Mouse (Mus musculus) liver, embryonic 14.5 days (tissue): ENCODE measurements around the gene Siah2. TPM values are rescaled to one million over a fixed set of nuclear protein-coding genes. Genes with fewer than 3 reads are reported as not detected.

Source experiments
- ATAC-seq: fragments of 200-750 bp; cut with Nextera tagmentation; 2 replicates; pipeline ENCODE4 v1.8.0; 2017; ENCODE audit warnings: moderate number of reproducible peaks, mild to moderate bottlenecking, moderate library complexity; ENCODE audit not compliant: insufficient read depth
- DNase-seq, 3 experiments: peaks; one replicate each; pipeline ENCODE4 v3.0.0-alpha.2; 2012 to 2013; ENCODE audit warnings: low read depth in 3 of 3, low spot score in 3 of 3
- H3K27ac ChIP-seq: fragments of 300-500 bp; sonication (generic); 2 replicates; pipeline ENCODE4 v1.5.1; 2014; ENCODE audit warnings: moderate library complexity, mild to moderate bottlenecking, control low read depth, inconsistent platforms
- H3K27me3 ChIP-seq: fragments of 300-500 bp; sonication (generic); 2 replicates; pipeline ENCODE4 v1.6.1; 2014; ENCODE audit warnings: mild to moderate bottlenecking, low read length, moderate library complexity; ENCODE audit not compliant: control insufficient read depth, insufficient read depth
- H3K36me3 ChIP-seq: fragments of 300-500 bp; sonication (generic); replicated peaks from 2 replicates; pipeline ENCODE4 v1.6.1; 2014; ENCODE audit warnings: low read depth; ENCODE audit not compliant: control insufficient read depth, insufficient read depth
- H3K4me1 ChIP-seq, 2 experiments: fragments of 200-500 bp in 1 of 2; fragments of 300-500 bp in 1 of 2; sonication (generic) in 1 of 2; replicated peaks; 2 replicates each; pipeline ENCODE4 v1.6.1; 2012 to 2014; ENCODE audit warnings: antibody characterized with exemption in 1 of 2, inconsistent platforms in 1 of 2, low read length in 1 of 2; ENCODE audit not compliant: control insufficient read depth in 2 of 2, insufficient read depth in 2 of 2
- H3K4me2 ChIP-seq: fragments of 300-500 bp; sonication (generic); 2 replicates; pipeline ENCODE4 v1.6.1; 2014; ENCODE audit warnings: low read depth, mild to moderate bottlenecking, control low read depth, moderate library complexity
- H3K4me3 ChIP-seq, 2 experiments: fragments of 200-500 bp in 1 of 2; fragments of 300-500 bp in 1 of 2; sonication (generic) in 1 of 2; 2 replicates each; pipeline ENCODE4 v1.5.1; 2012 to 2014; ENCODE audit warnings: low read depth in 2 of 2, low read length in 2 of 2, mild to moderate bottlenecking in 2 of 2, control low read depth in 1 of 2, inconsistent platforms in 1 of 2, moderate library complexity in 1 of 2; ENCODE audit not compliant: insufficient read depth in 1 of 2
- H3K9ac ChIP-seq: fragments of 300-500 bp; sonication (generic); replicated peaks from 2 replicates; pipeline ENCODE4 v1.6.1; 2014; ENCODE audit warnings: mild to moderate bottlenecking, control low read depth, moderate library complexity
- H3K9me3 ChIP-seq: fragments of 300-500 bp; sonication (generic); 2 replicates; pipeline ENCODE4 v1.6.1; 2016; ENCODE audit warnings: low read length, mixed read lengths; ENCODE audit not compliant: control insufficient read depth
- CTCF ChIP-seq: IDR thresholded peaks from 2 replicates; pipeline ENCODE4 v1.5.1; 2016; ENCODE audit warnings: antibody characterized with exemption, low read depth, control low read depth
- EP300 ChIP-seq: IDR thresholded peaks from 2 replicates; pipeline ENCODE4 v1.6.1; 2016; ENCODE audit warnings: antibody characterized with exemption, low read depth
- WGBS: fragments of 180-500 bp; shearing (Covaris S2); extraction: QIAGEN DNeasy Blood & Tissue Kit; methylation state at CpG from one replicate; pipeline ENCODE4 v1.1.7; 2014; ENCODE audit not compliant: insufficient replicate concordance; 5-methylcytosine and 5-hydroxymethylcytosine counted together
- polyA plus RNA-seq, 2 experiments: library from polyadenylated mRNA; depleted of rRNA in 1 of 2; stranded (reverse) in 1 of 2; unstranded in 1 of 2; fragments of >200 nt; fragmentation: Nextera tagmentation in 1 of 2; extraction: Ambion mirVana in 1 of 2; gene quantifications; 2 replicates each; pipeline versions ENCODE4 v1.2.1 to v1.2.3; 2012 to 2014

Gene Siah2
- polyA plus RNA-seq, 2 experiments = 2.8 to 4.7 TPM

- H3K36me3 ChIP-seq = no peaks in the 10 kb centered on the region
- H3K4me2 ChIP-seq = no peak overlapping the region
- no peaks in the 10 kb centered on the region; the same call in 1 of the 2 replicates for H3K27me3 ChIP-seq
- peaks cover 3 to 5% of the 10 kb centered on the region in 2 experiments; a peak in 3 of 4 replicates for H3K4me1 ChIP-seq
- H3K9me3 ChIP-seq = no peaks in the 10 kb centered on the region
- DNase-seq = no peak
- TF ChIP-seq CTCF (no peak), EP300 (no peak)
- no peak overlapping the region for H3K4me3 ChIP-seq
- ATAC-seq = no peak
- no peak overlapping the region for H3K27ac ChIP-seq
- no peak overlapping the region for H3K9ac ChIP-seq
- 43% methylated on average over 3 of the region's 3 CpGs for WGBS
These were observed 4.6 kb upstream of the Siah2 start for GRCm38 (mm10) chr3:58696806-58697205.

- DNase-seq (no peak), ATAC-seq (no peak)
- peaks cover 3 to 5% of the 10 kb centered on the region in 2 experiments; a peak in 3 of 4 replicates for H3K4me1 ChIP-seq
- peaks cover 5% of the 10 kb centered on the region for H3K27me3 ChIP-seq
- H3K27ac ChIP-seq = no peak overlapping the region
- WGBS = 45% methylated on average over 7 of the region's 7 CpGs
- TF ChIP-seq CTCF (no peak), EP300 (no peak)
- H3K4me3 ChIP-seq = no peak overlapping the region
- H3K4me2 ChIP-seq = no peak overlapping the region
- no peaks in the 10 kb centered on the region for H3K9me3 ChIP-seq
- H3K36me3 ChIP-seq = no peaks in the 10 kb centered on the region
- H3K9ac ChIP-seq = no peak overlapping the region
These were observed 3.3 kb upstream of the Siah2 start for GRCm38 (mm10) chr3:58695507-58695906.

GRCm38 (mm10) chr3:58695044-58695443 lies 2.8 kb upstream of the Siah2 start:
- Histone ChIP-seq H3K27ac (no peak overlapping the region), H3K36me3 (no peaks in the 10 kb centered on the region), H3K9me3 (no peaks in the 10 kb centered on the region), H3K9ac (no peak overlapping the region), H3K4me2 (no peak overlapping the region), H3K27me3 (peaks cover 5% of the 10 kb centered on the region), H3K4me3 (no peak overlapping the region), H3K4me1 (peaks cover 3 to 5% of the 10 kb centered on the region in 2 experiments; a peak in 3 of 4 replicates)
- DNase-seq (no peak), ATAC-seq (no peak)
- TF ChIP-seq EP300 (no peak), CTCF (no peak)
- WGBS = 40% methylated on average over 1 of the region's 1 CpGs

GRCm38 (mm10) chr3:58693331-58693730 lies 1.1 kb upstream of the Siah2 start:
- WGBS = 71% methylated on average over 7 of the region's 7 CpGs
- H3K9me3 ChIP-seq = no peaks in the 10 kb centered on the region
- peaks cover 3 to 7% of the 10 kb centered on the region in 2 experiments; a peak in 3 of 4 replicates for H3K4me1 ChIP-seq
- H3K4me3 ChIP-seq = no peak overlapping the region
- H3K9ac ChIP-seq = no peak overlapping the region
- no peak for TF ChIP-seq CTCF
- no peak for TF ChIP-seq EP300
- no peak for ATAC-seq
- peaks cover 5% of the 10 kb centered on the region for H3K27me3 ChIP-seq
- no peak overlapping the region for H3K4me2 ChIP-seq
- no peaks in the 10 kb centered on the region for H3K36me3 ChIP-seq
- no peak for DNase-seq
- H3K27ac ChIP-seq = no peak overlapping the region

- H3K36me3 ChIP-seq = no peaks in the 10 kb centered on the region
- H3K27ac ChIP-seq = no peak overlapping the region
- no peak for DNase-seq
- H3K4me3 ChIP-seq = peak overlapping the region; percentile 77 to 79
- H3K9me3 ChIP-seq = no peaks in the 10 kb centered on the region
- H3K9ac ChIP-seq = peak overlapping the region; percentile 70
- H3K4me2 ChIP-seq = peak overlapping the region; percentile 90
- H3K27me3 ChIP-seq = peaks cover 5% of the 10 kb centered on the region
- WGBS = 0% methylated on average over 63 of the region's 65 CpGs
- H3K4me1 ChIP-seq = peaks cover 3 to 7% of the 10 kb centered on the region in 2 experiments; a peak in 3 of 4 replicates
- no peak for TF ChIP-seq EP300
- TF ChIP-seq CTCF = no peak
- ATAC-seq = no peak; the same call in 1 of the 2 replicates
These were observed 743 bp downstream of the Siah2 start for GRCm38 (mm10) chr3:58691374-58691939.
